Mouse (Mus musculus) stomach, postnatal 0 days (tissue): ENCODE data around the gene Fam160b1. TPM values are rescaled to one million over a fixed set of nuclear protein-coding genes. Genes with fewer than 3 reads are reported as not detected.

Experiments
- ATAC-seq: fragments of 200-750 bp; cut with Nextera tagmentation; 2 replicates; pipeline ENCODE4 v1.8.0; 2017; ENCODE audit not compliant: low FRiP score, low TSS enrichment
- DNase-seq: peaks from one replicate; pipeline ENCODE4 v3.0.0-alpha.2; 2016; ENCODE audit warnings: low spot score
- H3K27ac ChIP-seq: fragments of 300-500 bp; sonication (generic); replicated peaks from 2 replicates; pipeline ENCODE4 v1.5.1; 2014; ENCODE audit warnings: mild to moderate bottlenecking, control low read depth
- H3K27me3 ChIP-seq: fragments of 300-500 bp; sonication (generic); 2 replicates; pipeline ENCODE4 v1.6.1; 2014; ENCODE audit warnings: low read length; ENCODE audit not compliant: control insufficient read depth, insufficient read depth
- H3K36me3 ChIP-seq: fragments of 300-500 bp; sonication (generic); 2 replicates; pipeline ENCODE4 v1.6.1; 2014; ENCODE audit warnings: low read length, mixed read lengths; ENCODE audit not compliant: control insufficient read depth, insufficient read depth
- H3K4me1 ChIP-seq: fragments of 300-500 bp; sonication (generic); replicated peaks from 2 replicates; pipeline ENCODE4 v1.6.1; 2014; ENCODE audit warnings: antibody characterized with exemption; ENCODE audit not compliant: control insufficient read depth, insufficient read depth
- H3K4me2 ChIP-seq: fragments of 300-500 bp; sonication (generic); replicated peaks from 2 replicates; pipeline ENCODE4 v1.6.1; 2014; ENCODE audit warnings: low read depth, mild to moderate bottlenecking, control low read depth, moderate library complexity
- H3K4me3 ChIP-seq: fragments of 300-500 bp; sonication (generic); 2 replicates; pipeline ENCODE4 v1.5.1; 2014; ENCODE audit warnings: low read depth, low read length, control low read depth
- H3K9ac ChIP-seq: fragments of 300-500 bp; sonication (generic); 2 replicates; pipeline ENCODE4 v1.6.1; 2014; ENCODE audit warnings: mild to moderate bottlenecking, low read length, control low read depth, mixed read lengths
- H3K9me3 ChIP-seq: fragments of 300-500 bp; sonication (generic); 2 replicates; pipeline ENCODE4 v1.6.1; 2016; ENCODE audit warnings: low read length; ENCODE audit not compliant: control insufficient read depth
- CTCF ChIP-seq: IDR thresholded peaks from 2 replicates; pipeline ENCODE4 v1.5.1; 2016; ENCODE audit warnings: antibody characterized with exemption, low read depth, mild to moderate bottlenecking, moderate library complexity
- EP300 ChIP-seq: optimal IDR thresholded peaks from 2 replicates; pipeline ENCODE3; 2016; ENCODE audit warnings: antibody characterized with exemption
- WGBS: fragments of 180-500 bp; shearing (Covaris S2); extraction: QIAGEN DNeasy Blood & Tissue Kit; methylation state at CpG from one replicate; pipeline ENCODE4 v1.1.7; 2014; 5-methylcytosine and 5-hydroxymethylcytosine counted together
- polyA plus RNA-seq: library from polyadenylated mRNA; unstranded; fragments of >200 nt; fragmentation: Nextera tagmentation; extraction: Ambion mirVana; gene quantifications from 2 replicates; pipeline ENCODE4 v1.2.1, GENCODE M21; 2015

Fam160b1 gene
- polyA plus RNA-seq, 1 experiment from 2014 or later = 7.6 TPM

GRCm38 (mm10) chr19:57402364-57402763 lies 41.9 kb downstream of the Fam160b1 start:
- H3K9ac ChIP-seq = no peak overlapping the region
- H3K4me3 ChIP-seq = no peak overlapping the region
- no peak for ATAC-seq
- TF ChIP-seq EP300 (no peak), CTCF (no peak)
- H3K27me3 ChIP-seq = no peaks in the 10 kb centered on the region
- no peak overlapping the region for H3K27ac ChIP-seq
- H3K9me3 ChIP-seq = no peaks in the 10 kb centered on the region
- no peaks in the 10 kb centered on the region for H3K4me1 ChIP-seq
- DNase-seq = no peak
- WGBS = 58% methylated on average over 6 of the region's 6 CpGs
- H3K4me2 ChIP-seq = no peak overlapping the region
- H3K36me3 ChIP-seq = no peaks in the 10 kb centered on the region

- H3K4me3 ChIP-seq = no peak overlapping the region
- ATAC-seq = peak; percentile 76
- H3K4me2 ChIP-seq = no peak overlapping the region
- peak; percentile 87 for TF ChIP-seq CTCF
- no peak for TF ChIP-seq EP300
- WGBS = 15% methylated on average over 24 of the region's 24 CpGs
- H3K27me3 ChIP-seq = no peaks in the 10 kb centered on the region
- H3K27ac ChIP-seq = peak overlapping the region; percentile 5; the same call in 1 of the 2 replicates
- H3K4me1 ChIP-seq = no peaks in the 10 kb centered on the region
- H3K36me3 ChIP-seq = no peaks in the 10 kb centered on the region
- DNase-seq = peak; percentile 86
- no peaks in the 10 kb centered on the region for H3K9me3 ChIP-seq
- no peak overlapping the region for H3K9ac ChIP-seq
Measured at GRCm38 (mm10) chr19:57403700-57404501, 43.4 kb downstream of the Fam160b1 start.

- Histone ChIP-seq H3K4me3 (no peak overlapping the region), H3K27ac (peak overlapping the region; percentile 5; the same call in 1 of the 2 replicates), H3K36me3 (no peaks in the 10 kb centered on the region), H3K27me3 (no peaks in the 10 kb centered on the region), H3K9me3 (no peaks in the 10 kb centered on the region), H3K4me2 (no peak overlapping the region), H3K9ac (no peak overlapping the region), H3K4me1 (no peaks in the 10 kb centered on the region)
- DNase-seq (no peak), ATAC-seq (no peak)
- TF ChIP-seq EP300 (no peak), CTCF (no peak)
- 25% methylated on average over 9 of the region's 9 CpGs for WGBS
Measured at GRCm38 (mm10) chr19:57404502-57404848, 44.0 kb downstream of the Fam160b1 start.

- no peaks in the 10 kb centered on the region for H3K36me3 ChIP-seq
- H3K4me2 ChIP-seq = no peak overlapping the region
- ATAC-seq = no peak
- no peak overlapping the region for H3K4me3 ChIP-seq
- no peak overlapping the region for H3K27ac ChIP-seq
- no peak for DNase-seq
- WGBS = 85% methylated on average over 1 of the region's 1 CpGs
- no peak for TF ChIP-seq EP300
- TF ChIP-seq CTCF = no peak
- H3K9me3 ChIP-seq = no peaks in the 10 kb centered on the region
- no peaks in the 10 kb centered on the region for H3K27me3 ChIP-seq
- no peaks in the 10 kb centered on the region for H3K4me1 ChIP-seq
- H3K9ac ChIP-seq = no peak overlapping the region
Measured at GRCm38 (mm10) chr19:57407947-57408346, 47.5 kb downstream of the Fam160b1 start.

DNA sequence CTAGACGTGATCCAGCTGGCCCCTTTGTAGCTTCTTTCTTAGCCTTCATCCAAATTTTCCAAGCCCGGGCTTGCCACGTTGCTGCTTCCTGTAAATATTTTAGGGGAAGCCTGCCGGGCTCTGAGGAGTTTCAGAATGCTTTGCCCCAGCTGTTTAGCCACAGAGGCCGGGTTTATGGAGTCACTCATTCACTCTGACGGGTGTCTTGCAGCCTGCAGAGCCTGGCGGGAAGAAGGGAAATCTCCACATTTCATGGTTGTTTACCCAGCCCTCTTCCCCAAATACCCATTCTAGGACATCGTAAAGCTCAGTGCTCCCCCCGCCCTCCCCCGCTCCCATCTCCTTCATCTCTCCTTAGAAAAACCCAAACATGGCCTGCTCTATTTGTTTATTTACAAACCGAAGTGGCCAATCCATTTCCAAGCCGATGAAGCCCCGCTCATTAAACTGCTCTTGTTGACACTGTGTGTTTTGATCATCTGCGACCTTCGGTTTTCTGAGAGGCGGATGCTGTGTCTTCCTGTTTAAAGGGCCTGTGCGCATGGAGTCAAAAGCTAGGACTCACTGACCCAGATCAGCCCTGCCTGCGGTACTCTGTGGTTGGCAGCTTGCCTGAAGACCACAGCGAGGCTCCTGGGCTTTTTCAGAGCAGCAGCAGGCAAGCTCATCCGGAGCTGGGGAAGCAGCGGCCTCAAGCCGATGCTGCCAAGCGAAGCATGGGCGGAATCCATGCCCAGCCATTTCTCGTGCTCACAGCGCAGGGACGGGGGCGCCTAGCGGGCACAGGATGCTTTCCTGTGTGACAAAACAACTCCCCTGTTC lies 51.1 kb downstream of the Fam160b1 start:
- H3K4me1 ChIP-seq = no peaks in the 10 kb centered on the region
- H3K27me3 ChIP-seq = no peaks in the 10 kb centered on the region
- H3K4me2 ChIP-seq = peak overlapping the region; percentile 41
- H3K36me3 ChIP-seq = no peaks in the 10 kb centered on the region
- H3K27ac ChIP-seq = peak overlapping the region; percentile 78
- no peak overlapping the region for H3K4me3 ChIP-seq
- ATAC-seq = peak; percentile 71
- H3K9ac ChIP-seq = peak overlapping the region; percentile 47
- DNase-seq = peak; percentile 60
- no peaks in the 10 kb centered on the region for H3K9me3 ChIP-seq
- WGBS = 17% methylated on average over 29 of the region's 29 CpGs
- TF ChIP-seq EP300 = no peak
- TF ChIP-seq CTCF = no peak

GRCm38 (mm10) chr19:57413170-57413569 lies 52.7 kb downstream of the Fam160b1 start:
- TF ChIP-seq CTCF (no peak), EP300 (no peak)
- Histone ChIP-seq H3K4me3 (no peak overlapping the region), H3K9me3 (no peaks in the 10 kb centered on the region), H3K9ac (no peak overlapping the region), H3K27me3 (no peaks in the 10 kb centered on the region), H3K36me3 (no peaks in the 10 kb centered on the region), H3K4me1 (no peaks in the 10 kb centered on the region), H3K4me2 (no peak overlapping the region), H3K27ac (no peak overlapping the region)
- DNase-seq (no peak), ATAC-seq (no peak)
- 65% methylated on average over 3 of the region's 3 CpGs for WGBS
